Mouse (Mus musculus) olfactory bulb, adult 2 months (tissue): Measurements from ENCODE around the gene Abcf1.
"Not testable (repeated sequence)": the region's sequence is repeated elsewhere in the genome, so short reads cannot be mapped to it uniquely, and the experiment has no call there.

Experiments used
- CTCF ChIP-seq: fragments of 200-500 bp; IDR thresholded peaks from 2 replicates; pipeline ENCODE4 v1.5.1; 2012; ENCODE audit warnings: low read depth, mild to moderate bottlenecking, low read length, moderate library complexity; ENCODE audit not compliant: insufficient read depth
- POLR2A ChIP-seq: fragments of 200-500 bp; IDR thresholded peaks from 2 replicates; pipeline ENCODE4 v1.6.1; 2012; ENCODE audit warnings: mild to moderate bottlenecking, low read depth, low read length, moderate library complexity; ENCODE audit not compliant: insufficient read depth

GRCm38 (mm10) chr17:36004409-36004808, 34.8 kb upstream of the Abcf1 start:
- not testable (repeated sequence) for TF ChIP-seq CTCF, POLR2A
